Mouse (Mus musculus) heart, postnatal 36 days (tissue): ENCODE measurements at regions not wholly inside any gene's neighbourhood (a gene's known extent, or its start where the extent isn't known, plus 50 kb on each side); places are given as distances from the start of the nearest gene placed in this dataset.
A peak's percentile ranks its signal among the peaks of the same experiment; 100 is the strongest.

Experiments
- DNase-seq, 2 experiments: peaks; one replicate each; pipeline ENCODE4 v3.0.0; 2021 to 2022
- intact Hi-C: fragments of 180-260 bp; cut with DNase I; formaldehyde crosslinking; loops from one replicate; pipeline ENCODE4 v1.15.1; 2025

GRCm38 (mm10) chr10:6053207-6053606 lies 131.0 kb upstream of the Rgs17 start:
- DNase-seq, result no peak
- intact Hi-C loops, result no loop called here

- intact Hi-C loops, result no loop called here
- DNase-seq, result no peak
Observed at GRCm38 (mm10) chr10:6043358-6043757, 121.2 kb upstream of the Rgs17 start.

- DNase-seq, result peak in 1 of 2 experiments; percentile 29
- intact Hi-C loops, result loop anchor here (10.0 kb wide), 2 partner anchors 845 to 1035 kb away; no protein-coding TSS in a partner anchor
Observed at GRCm38 (mm10) chr10:6039771-6040170, 117.6 kb upstream of the Rgs17 start.

GRCm38 (mm10) chr10:6035792-6036487 lies 113.7 kb upstream of the Rgs17 start:
- intact Hi-C loops, result loop anchor here (2.0 to 10.0 kb wide), 3 partner anchors 659 to 1039 kb away; no protein-coding TSS in a partner anchor
- peak; percentile 68 to 78 for DNase-seq

- intact Hi-C loops, result loop anchor here (10.0 kb wide), 2 partner anchors 852 to 1042 kb away; no protein-coding TSS in a partner anchor
Observed at GRCm38 (mm10) chr10:6032469-6032868, 110.3 kb upstream of the Rgs17 start.

GRCm38 (mm10) chr10:6027551-6027950 lies 105.4 kb upstream of the Rgs17 start:
- DNase-seq, result no peak
- intact Hi-C loops, result no loop called here

More at GRCm38 (mm10) chr10:6032469-6032868, 110.3 kb upstream of the Rgs17 start:
- DNase-seq, result no peak

GRCm38 (mm10) chr10:6026317-6026716 lies 104.1 kb upstream of the Rgs17 start:
- intact Hi-C loops, result no loop called here

GRCm38 (mm10) chr10:6022609-6023283 lies 100.5 kb upstream of the Rgs17 start:
- intact Hi-C loops, result no loop called here
- DNase-seq, result no peak

More at GRCm38 (mm10) chr10:6026317-6026716, 104.1 kb upstream of the Rgs17 start:
- no peak for DNase-seq

GRCm38 (mm10) chr10:6020944-6021684 lies 98.9 kb upstream of the Rgs17 start:
- intact Hi-C loops, result no loop called here
- peak; percentile 28 to 42 for DNase-seq

- intact Hi-C loops, result no loop called here
- no peak for DNase-seq
Observed at GRCm38 (mm10) chr10:6013743-6014142, 91.5 kb upstream of the Rgs17 start.

- intact Hi-C loops, result no loop called here
- DNase-seq, result no peak
Observed at GRCm38 (mm10) chr10:6011541-6011940, 89.3 kb upstream of the Rgs17 start.

GRCm38 (mm10) chr10:6011029-6011428 lies 88.8 kb upstream of the Rgs17 start:
- intact Hi-C loops, result no loop called here
- DNase-seq, result no peak

GRCm38 (mm10) chr10:6007238-6007972 lies 85.2 kb upstream of the Rgs17 start:
- intact Hi-C loops, result no loop called here
- DNase-seq, result peak in 1 of 2 experiments; percentile 5

- intact Hi-C loops, result no loop called here
- DNase-seq, result no peak
Observed at GRCm38 (mm10) chr10:5981433-5981832, 59.2 kb upstream of the Rgs17 start.

GRCm38 (mm10) chr10:5978534-5978933 lies 56.3 kb upstream of the Rgs17 start:
- no peak for DNase-seq
- intact Hi-C loops, result no loop called here
